8 mouse cellular contexts compared by ENCODE assay signal in the genomic region with DNA sequence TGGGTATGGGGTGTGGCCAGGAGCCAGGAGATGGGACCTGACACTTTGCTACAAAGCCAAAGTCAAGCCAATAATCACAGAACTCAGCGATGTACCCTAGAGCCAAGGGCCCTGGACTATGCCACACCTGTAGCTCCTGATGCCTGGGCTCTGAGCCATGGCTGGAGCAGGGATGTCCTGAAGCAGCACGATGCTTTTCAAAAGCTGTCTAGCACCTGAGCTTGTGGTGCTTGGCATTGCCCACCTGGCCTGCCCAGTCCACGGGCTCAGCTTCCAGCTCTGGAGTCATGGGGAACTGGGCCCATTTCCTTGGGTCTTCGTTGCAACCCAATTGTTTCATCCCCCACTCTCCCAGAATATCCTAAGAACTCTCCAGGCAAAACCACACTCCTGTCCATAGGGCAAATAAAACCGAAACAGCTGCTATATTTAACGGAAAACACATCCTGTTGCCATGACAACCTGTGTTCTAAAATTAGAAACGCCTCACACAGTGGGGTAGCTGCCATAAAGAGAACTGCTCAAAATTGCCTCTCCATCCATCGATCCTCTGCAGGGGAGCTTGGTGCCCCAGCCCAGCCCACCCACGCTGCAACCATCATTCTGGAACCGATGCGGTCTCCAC.
DNase-seq lines count a peak whose midpoint lies in the region; ATAC-seq and TF ChIP-seq lines count a peak whose summit lies in the region.

No protein-coding gene starts in this region.

- no peak overlapping the region for H3K4me3 ChIP-seq in heart, embryonic 16.5 days (ENCODE audit: low read length)
- H3K4me3 ChIP-seq in heart, embryonic 11.5 days (ENCODE audit: low read depth, low read length): no peak overlapping the region
- no peak overlapping the region for H3K4me3 ChIP-seq in embryonic fibroblast, embryonic 13.5 days (ENCODE audit: insufficient read depth, low read length)

- no peaks in the 10 kb centered on the region for H3K36me3 ChIP-seq in heart, embryonic 16.5 days (ENCODE audit: control insufficient read depth, insufficient read depth)
- H3K36me3 ChIP-seq in heart, embryonic 11.5 days (ENCODE audit: control insufficient read depth, insufficient read depth, low read length): no peaks in the 10 kb centered on the region

- DNase-seq in NIH3T3 (ENCODE audit: low read depth): peak; percentile 90
- DNase-seq in layer of hippocampus, postnatal 14 days (ENCODE audit: low spot score in 2 of 2): peak; percentile 25 to 65
- peak; percentile 5 to 25 for DNase-seq in natural killer cell, adult 2 months (ENCODE audit: low spot score in 2 of 2)
- DNase-seq in c-Kit-positive CD71-positive TER-119-positive erythroid progenitor cells, embryonic 14.5 days (ENCODE audit: low spot score): no peak
- DNase-seq in testis, postnatal 10 days (ENCODE audit: low spot score): no peak

- no peak overlapping the region for H3K27ac ChIP-seq in heart, embryonic 16.5 days (ENCODE audit: low read length)
- H3K27ac ChIP-seq in heart, embryonic 11.5 days (ENCODE audit: low read depth, low read length): no peak overlapping the region
- 0 out of 2 replicates have a peak overlapping the region, but pooled peaks have one; percentile 33 for H3K27ac ChIP-seq in embryonic fibroblast, embryonic 13.5 days (ENCODE audit: insufficient read depth, low read length)

- H3K9ac ChIP-seq in heart, embryonic 16.5 days (ENCODE audit: low read length): no peak overlapping the region
- H3K9ac ChIP-seq in heart, embryonic 11.5 days (ENCODE audit: low read depth, low read length): no peak overlapping the region

- H3K27me3 ChIP-seq in heart, embryonic 16.5 days (ENCODE audit: control insufficient read depth, insufficient read depth, low read length): no peaks in the 10 kb centered on the region
- no peaks in the 10 kb centered on the region for H3K27me3 ChIP-seq in heart, embryonic 11.5 days (ENCODE audit: control insufficient read depth, insufficient read depth, low read length)

- peaks cover 16% of the 10 kb centered on the region for H3K4me1 ChIP-seq in heart, embryonic 16.5 days (ENCODE audit: control insufficient read depth, insufficient read depth, low read length)
- H3K4me1 ChIP-seq in heart, embryonic 11.5 days (ENCODE audit: control insufficient read depth, insufficient read depth, low read length): peaks cover 12% of the 10 kb centered on the region; the same call in 1 of the 2 replicates
- peaks cover 14% of the 10 kb centered on the region for H3K4me1 ChIP-seq in embryonic fibroblast, embryonic 13.5 days (ENCODE audit: control insufficient read depth, insufficient read depth, low read length)

- H3K9me3 ChIP-seq in heart, embryonic 16.5 days (replicated peaks; ENCODE audit: control insufficient read depth, low read length): no peaks in the 10 kb centered on the region
- H3K9me3 ChIP-seq in heart, embryonic 11.5 days (replicated peaks; ENCODE audit: control insufficient read depth, low read length): no peaks in the 10 kb centered on the region

- no peak for TF ChIP-seq POLR2A in embryonic fibroblast, embryonic 13.5 days (IDR thresholded peaks at IDR 0.05; ENCODE audit: low read depth, low read length)

- H3K4me2 ChIP-seq in heart, embryonic 16.5 days (ENCODE audit: low read depth, low read length): 0 out of 2 replicates have a peak overlapping the region, but pooled peaks have one; percentile 20
- no peak overlapping the region for H3K4me2 ChIP-seq in heart, embryonic 11.5 days

- TF ChIP-seq CTCF in embryonic fibroblast, embryonic 13.5 days (IDR thresholded peaks at IDR 0.05; ENCODE audit: borderline replicate concordance, insufficient read depth, low read length): no peak

- ATAC-seq in heart, embryonic 16.5 days (replicated peaks; ENCODE audit: extremely low read depth, insufficient read depth, low FRiP score): no peak
- no peak for ATAC-seq in heart, embryonic 11.5 days (replicated peaks; ENCODE audit: insufficient number of reproducible peaks, low FRiP score, low TSS enrichment)

- 52% methylated on average over 11 of the region's 11 CpGs for WGBS in heart, embryonic 16.5 days
- 59% methylated on average over 11 of the region's 11 CpGs for WGBS in heart, embryonic 11.5 days (ENCODE audit: insufficient replicate concordance)

Comparison
In these comparisons a context has a peak if more than half of its experiments do, and no peak if none do; other contexts are left out.
1. DNase-seq: peak in NIH3T3 (single experiment), layer of hippocampus, postnatal 14 days (2 of 2) and natural killer cell, adult 2 months (2 of 2); none in c-Kit-positive CD71-positive TER-119-positive erythroid progenitor cells, embryonic 14.5 days (single experiment) and testis, postnatal 10 days (single experiment).